Mouse (Mus musculus) heart, embryonic 16.5 days (tissue): ENCODE results near the gene Hspa1b. TPM values are rescaled to one million over a fixed set of nuclear protein-coding genes. Genes with fewer than 3 reads are reported as not detected.
A peak's percentile ranks its signal among the peaks of the same experiment; 100 is the strongest.
"Not testable (repeated sequence)": the region's sequence is repeated elsewhere in the genome, so short reads cannot be mapped to it uniquely, and the experiment has no call there.

Experiments
- ATAC-seq: fragments of 200-750 bp; cut with Nextera tagmentation; replicated peaks from 2 replicates; pipeline ENCODE4 v1.8.0; 2017; ENCODE audit warnings: moderate number of reproducible peaks; ENCODE audit not compliant: insufficient read depth, low FRiP score; ENCODE audit errors: extremely low read depth
- H3K27ac ChIP-seq: fragments of 300-500 bp; sonication (generic); 2 replicates; pipeline ENCODE4 v1.5.1; 2014; ENCODE audit warnings: mild to moderate bottlenecking, low read length, control low read depth, moderate library complexity
- H3K27me3 ChIP-seq: fragments of 300-500 bp; sonication (generic); 2 replicates; pipeline ENCODE4 v1.6.1; 2014; ENCODE audit warnings: low read length, mixed read lengths; ENCODE audit not compliant: control insufficient read depth, insufficient read depth
- H3K36me3 ChIP-seq: fragments of 300-500 bp; sonication (generic); 2 replicates; pipeline ENCODE4 v1.6.1; 2014; ENCODE audit not compliant: control insufficient read depth, insufficient read depth
- H3K4me1 ChIP-seq: fragments of 300-500 bp; sonication (generic); 2 replicates; pipeline ENCODE4 v1.6.1; 2014; ENCODE audit warnings: low read length, mixed read lengths; ENCODE audit not compliant: control insufficient read depth, insufficient read depth
- H3K4me2 ChIP-seq: fragments of 300-500 bp; sonication (generic); 2 replicates; pipeline ENCODE4 v1.6.1; 2014; ENCODE audit warnings: low read depth, mild to moderate bottlenecking, control low read depth, low read length
- H3K4me3 ChIP-seq: fragments of 300-500 bp; sonication (generic); 2 replicates; pipeline ENCODE4 v1.5.1; 2014; ENCODE audit warnings: mild to moderate bottlenecking, control low read depth, low read length
- H3K9ac ChIP-seq: fragments of 300-500 bp; sonication (generic); 2 replicates; pipeline ENCODE4 v1.6.1; 2014; ENCODE audit warnings: low read length, control low read depth
- H3K9me3 ChIP-seq: fragments of 300-500 bp; sonication (generic); replicated peaks from 2 replicates; pipeline ENCODE4 v1.6.1; 2016; ENCODE audit warnings: low read length; ENCODE audit not compliant: control insufficient read depth
- WGBS: fragments of 180-500 bp; shearing (Covaris S2); extraction: QIAGEN DNeasy Blood & Tissue Kit; methylation state at CpG from one replicate; pipeline ENCODE4 v1.1.7; 2014; 5-methylcytosine and 5-hydroxymethylcytosine counted together
- polyA plus RNA-seq: library from polyadenylated mRNA; unstranded; fragments of >200 nt; fragmentation: Nextera tagmentation; extraction: Ambion mirVana; gene quantifications from 2 replicates; pipeline ENCODE4 v1.2.1, GENCODE M21; 2015

Gene Hspa1b
- 0.11 and 0.18 TPM in 2 replicates for polyA plus RNA-seq

DNA sequence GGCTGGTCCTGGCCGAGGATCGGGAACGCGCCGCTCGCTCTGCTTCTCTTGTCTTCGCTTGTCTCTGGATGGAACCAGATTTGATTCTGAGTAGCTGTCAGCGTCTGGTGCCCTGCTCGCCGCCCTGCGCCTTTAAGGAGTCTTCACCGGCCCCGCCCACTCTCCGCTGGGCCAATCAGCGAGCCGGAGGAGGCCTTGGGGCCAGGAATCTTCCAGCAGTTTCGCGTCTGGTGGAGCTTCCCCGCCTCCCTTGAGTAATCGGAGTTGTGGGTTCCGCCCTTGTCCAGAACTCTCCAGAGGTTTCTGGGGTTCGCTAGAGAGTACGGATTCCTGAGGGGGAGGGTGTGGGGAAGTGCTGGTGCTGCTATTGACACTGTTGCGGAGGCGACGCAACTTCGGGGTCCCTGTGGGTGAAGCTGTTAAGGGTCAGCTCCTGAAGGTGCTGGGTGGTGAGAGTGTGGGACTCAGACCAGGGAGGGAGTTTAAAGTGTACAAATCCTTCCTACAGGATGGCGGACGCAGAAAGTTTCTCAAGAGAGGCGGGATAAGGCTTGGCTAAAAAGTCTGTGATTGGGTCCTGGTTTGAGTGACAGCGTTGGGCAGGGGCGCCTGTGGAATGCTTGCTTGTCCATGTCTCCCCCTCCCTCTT, at the start of gene Hspa1b:
TSS of gene Hspa1b (minus strand) at position 109 of the 649 bp plus-strand sequence.
- Histone ChIP-seq H3K4me2 (peak within 1 kb of the TSS; percentile 81), H3K27ac (peak within 1 kb of the TSS; percentile 95), H3K9ac (peak within 1 kb of the TSS; percentile 72), H3K4me3 (peak within 1 kb of the TSS; percentile 62)
- H3K9me3 ChIP-seq, H3K4me1 ChIP-seq, H3K27me3 ChIP-seq, H3K36me3 ChIP-seq: not testable (repeated sequence)
- under 1% methylated on average over 29 of the region's 32 CpGs for WGBS
- peak; percentile 90 for ATAC-seq

DNA sequence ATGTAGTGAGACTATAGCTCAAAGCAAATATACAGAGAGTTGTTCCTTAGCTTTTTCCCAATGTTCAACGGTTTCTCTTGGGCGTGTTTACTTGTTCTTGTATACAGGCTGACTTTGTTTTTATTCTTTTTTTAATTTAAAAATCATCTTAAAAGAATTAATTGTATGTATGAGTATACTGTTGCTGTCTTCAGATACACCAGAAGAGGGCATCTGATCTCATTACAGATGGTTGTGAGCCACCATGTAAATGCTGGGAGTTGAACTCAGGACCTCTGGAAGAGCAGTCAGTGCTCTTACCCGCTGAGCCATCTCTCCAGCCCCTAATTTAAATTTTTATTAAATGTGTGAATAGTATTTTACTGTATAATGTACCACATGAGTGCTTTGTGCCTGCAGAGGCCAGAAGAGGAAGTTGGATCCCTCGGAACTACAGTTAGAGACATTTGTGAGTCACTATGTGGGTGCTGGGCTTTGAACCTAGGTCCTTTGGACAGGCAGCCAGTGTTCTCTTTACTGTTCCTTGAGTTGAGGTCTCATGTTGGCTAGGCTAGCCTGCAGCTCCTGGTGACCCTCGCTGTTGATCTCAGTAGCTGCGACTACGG, 48.5 kb upstream of the Hspa1b start:
- Histone ChIP-seq H3K9ac (no peak overlapping the region), H3K4me3 (no peak overlapping the region), H3K27me3 (no peaks in the 10 kb centered on the region), H3K36me3 (peaks cover 54% of the 10 kb centered on the region), H3K4me2 (no peak overlapping the region), H3K27ac (no peak overlapping the region), H3K9me3 (no peaks in the 10 kb centered on the region), H3K4me1 (peaks cover 9% of the 10 kb centered on the region)
- 94% methylated on average over 7 of the region's 7 CpGs for WGBS
- no peak for ATAC-seq

GRCm38 (mm10) chr17:35005902-35006301, 46.9 kb upstream of the Hspa1b start:
- H3K9me3 ChIP-seq, H3K4me3 ChIP-seq, ATAC-seq, H3K27me3 ChIP-seq, H3K9ac ChIP-seq, H3K27ac ChIP-seq, H3K4me2 ChIP-seq: not testable (repeated sequence)
- peaks cover 19% of the 10 kb centered on the region for H3K4me1 ChIP-seq
- WGBS: 98% methylated on average over 4 of the region's 5 CpGs
- H3K36me3 ChIP-seq: peaks cover 38% of the 10 kb centered on the region

DNA sequence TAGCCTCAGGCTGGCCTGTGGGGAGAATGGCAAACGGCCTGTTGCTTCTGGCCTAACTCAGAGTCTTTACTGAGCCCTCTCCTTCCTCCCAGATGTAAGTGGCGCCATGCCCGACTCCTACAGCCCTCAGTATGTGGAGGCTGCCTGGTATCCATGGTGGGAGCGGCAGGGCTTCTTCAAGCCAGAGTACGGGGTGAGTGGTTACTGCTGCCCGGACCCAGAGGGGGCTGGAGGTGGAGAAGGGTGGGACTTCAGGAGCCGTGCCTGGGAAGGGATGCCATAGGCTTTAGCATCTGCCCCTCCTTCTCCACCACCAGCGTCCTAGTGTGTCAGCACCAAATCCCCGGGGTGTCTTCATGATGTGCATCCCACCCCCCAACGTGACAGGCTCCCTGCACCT, 46.1 kb upstream of the Hspa1b start:
- H3K4me1 ChIP-seq: peaks cover 19% of the 10 kb centered on the region
- H3K4me2 ChIP-seq: no peak overlapping the region
- no peak overlapping the region for H3K9ac ChIP-seq
- no peaks in the 10 kb centered on the region for H3K9me3 ChIP-seq
- H3K27ac ChIP-seq: no peak overlapping the region
- peaks cover 32% of the 10 kb centered on the region for H3K36me3 ChIP-seq
- no peak for ATAC-seq
- no peaks in the 10 kb centered on the region for H3K27me3 ChIP-seq
- WGBS: 89% methylated on average over 10 of the region's 10 CpGs
- H3K4me3 ChIP-seq: no peak overlapping the region

DNA sequence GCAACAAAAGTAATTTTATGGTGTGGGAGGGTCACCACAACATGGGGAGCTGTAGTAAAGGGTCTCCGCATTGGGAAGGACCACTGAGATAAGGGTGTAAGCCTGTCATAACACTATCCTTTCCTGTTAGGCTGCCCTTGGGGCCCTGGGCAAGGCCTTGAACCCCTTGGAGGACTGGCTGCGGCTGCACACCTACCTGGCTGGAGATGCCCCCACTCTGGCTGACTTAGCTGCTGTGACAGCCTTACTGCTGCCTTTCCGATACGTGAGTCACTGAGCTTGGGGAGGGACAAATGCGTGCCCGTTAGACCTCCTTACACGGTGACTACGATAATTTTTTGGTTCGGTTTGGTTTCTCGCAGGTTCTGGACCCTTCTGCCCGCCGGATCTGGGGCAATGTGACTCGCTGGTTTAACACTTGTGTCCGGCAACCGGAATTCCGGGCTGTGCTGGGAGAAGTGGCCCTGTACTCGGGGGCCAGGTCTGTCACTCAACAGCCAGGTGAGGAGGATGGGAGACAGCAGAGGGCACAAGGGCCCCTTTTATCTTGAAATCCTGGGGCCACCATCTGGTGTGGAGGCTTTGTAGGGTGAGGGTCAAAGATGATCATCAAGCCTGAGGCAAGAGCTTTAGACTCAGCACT, 45.2 kb upstream of the Hspa1b start:
- ATAC-seq: no peak
- Histone ChIP-seq H3K9ac (no peak overlapping the region), H3K36me3 (peaks cover 28% of the 10 kb centered on the region), H3K4me2 (no peak overlapping the region), H3K4me1 (peaks cover 28% of the 10 kb centered on the region), H3K27ac (no peak overlapping the region), H3K9me3 (no peaks in the 10 kb centered on the region), H3K4me3 (no peak overlapping the region), H3K27me3 (no peaks in the 10 kb centered on the region)
- WGBS: 92% methylated on average over 17 of the region's 17 CpGs

DNA sequence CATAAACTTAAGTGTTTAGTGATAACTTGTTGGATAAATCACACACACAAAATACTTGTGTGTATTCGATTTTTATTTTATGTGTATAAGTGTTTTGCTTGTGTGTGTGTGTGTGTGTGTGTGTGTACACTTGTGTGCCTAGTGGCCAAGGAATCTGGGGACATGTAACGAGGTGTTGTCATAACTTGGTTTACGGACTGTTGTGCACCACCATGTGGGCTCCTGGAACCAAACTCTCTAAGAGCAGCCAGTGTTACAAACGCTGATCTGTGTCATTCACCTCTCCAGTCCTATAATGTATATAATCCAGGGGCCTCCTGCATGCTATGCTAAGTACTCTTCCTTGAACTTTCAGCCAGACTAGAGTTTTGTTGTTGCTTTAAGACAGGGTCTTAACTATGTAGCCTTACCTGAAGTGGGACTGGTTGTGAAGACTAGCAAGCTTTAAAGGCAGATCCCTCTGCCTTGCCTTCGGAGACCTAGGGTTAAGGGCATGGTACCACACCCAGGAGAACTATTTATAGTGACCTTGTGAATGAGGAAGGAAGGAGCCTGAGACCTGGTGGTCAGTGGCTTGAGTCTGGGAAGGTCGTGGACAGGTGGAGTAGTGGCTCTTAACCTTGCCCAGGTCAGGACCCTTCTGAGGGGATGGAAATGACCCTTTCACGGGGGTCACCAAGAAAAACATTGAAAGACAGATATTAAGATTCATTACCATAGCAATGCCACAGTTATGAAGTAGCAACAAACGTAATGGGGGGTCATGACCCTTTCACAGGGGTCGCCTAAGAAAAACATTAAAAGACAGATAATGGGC, 44.2 kb upstream of the Hspa1b start:
- no peak overlapping the region for H3K4me3 ChIP-seq
- H3K36me3 ChIP-seq: peaks cover 35% of the 10 kb centered on the region
- ATAC-seq: no peak
- H3K9ac ChIP-seq: 0 out of 2 replicates have a peak overlapping the region, but pooled peaks have one; percentile 8
- no peak overlapping the region for H3K27ac ChIP-seq
- H3K4me2 ChIP-seq: peak overlapping the region; percentile 99; the same call in 1 of the 2 replicates
- peaks cover 35% of the 10 kb centered on the region for H3K4me1 ChIP-seq
- WGBS: 61% methylated on average over 9 of the region's 9 CpGs
- no peaks in the 10 kb centered on the region for H3K27me3 ChIP-seq
- H3K9me3 ChIP-seq: no peaks in the 10 kb centered on the region

- Histone ChIP-seq H3K9ac (peak overlapping the region; percentile 96), H3K9me3 (no peaks in the 10 kb centered on the region), H3K36me3 (peaks cover 36% of the 10 kb centered on the region), H3K27ac (peak overlapping the region; percentile 98), H3K27me3 (no peaks in the 10 kb centered on the region), H3K4me3 (peak overlapping the region; percentile 90), H3K4me1 (peaks cover 38% of the 10 kb centered on the region), H3K4me2 (peak overlapping the region; percentile 99)
- 6% methylated on average over 12 of the region's 12 CpGs for WGBS
- ATAC-seq: no peak
Measured at GRCm38 (mm10) chr17:35002153-35002865, 43.3 kb upstream of the Hspa1b start.

- H3K27ac ChIP-seq: peak overlapping the region; percentile 98
- H3K9me3 ChIP-seq: no peaks in the 10 kb centered on the region
- peaks cover 30% of the 10 kb centered on the region for H3K36me3 ChIP-seq
- ATAC-seq: no peak
- H3K4me3 ChIP-seq: peak overlapping the region; percentile 90
- H3K4me2 ChIP-seq: peak overlapping the region; percentile 99
- peaks cover 38% of the 10 kb centered on the region for H3K4me1 ChIP-seq
- under 1% methylated on average over 35 of the region's 35 CpGs for WGBS
- H3K9ac ChIP-seq: peak overlapping the region; percentile 96
- H3K27me3 ChIP-seq: no peaks in the 10 kb centered on the region
Measured at GRCm38 (mm10) chr17:35001452-35002152, 42.6 kb upstream of the Hspa1b start.
